Mouse (Mus musculus): ENCODE data around the gene Mb. TPM values are rescaled to one million over a fixed set of nuclear protein-coding genes. Genes with fewer than 3 reads are reported as not detected.
"Not testable (repeated sequence)": the region's sequence is repeated elsewhere in the genome, so short reads cannot be mapped to it uniquely, and the experiment has no call there.

Gene Mb
- polyA plus RNA-seq, 1 experiment from 2014 or later = 0.49 TPM

DNA sequence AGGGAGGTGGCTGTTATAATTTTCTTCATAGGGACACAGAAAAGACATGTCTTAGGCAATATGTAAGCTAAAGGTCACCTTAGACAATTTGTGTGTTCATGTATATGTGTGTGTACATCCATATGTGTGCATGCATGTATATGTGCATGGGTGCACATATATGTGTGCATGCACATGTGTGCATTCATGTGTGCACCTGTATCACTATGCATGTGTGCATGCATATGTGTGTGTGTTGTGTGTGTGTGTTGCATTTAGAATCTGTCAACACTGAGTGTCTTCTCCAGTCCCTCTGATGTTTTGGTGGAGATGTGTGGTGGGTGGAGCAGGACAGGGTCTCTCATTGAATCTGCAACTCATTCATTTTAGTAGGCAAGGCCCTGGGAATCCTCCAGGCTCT, 12.3 kb upstream of the Mb start:
- no peak for DNase-seq (ENCODE audit: low spot score)
- Histone ChIP-seq H3K4me1 (ENCODE audit: control insufficient read depth, insufficient read depth, low read length) (no peaks in the 10 kb centered on the region), H3K27ac (replicated peaks; ENCODE audit: low read depth, low read length) (no peak overlapping the region), H3K4me3 (ENCODE audit: low read depth, low read length) (no peak overlapping the region), H3K9me3 (replicated peaks; ENCODE audit: control insufficient read depth, low read length) (no peaks in the 10 kb centered on the region), H3K9ac (replicated peaks; ENCODE audit: low read length) (no peak overlapping the region), H3K36me3 (replicated peaks; ENCODE audit: control insufficient read depth, insufficient read depth, low read depth, low read length) (no peaks in the 10 kb centered on the region), H3K27me3 (ENCODE audit: control insufficient read depth, insufficient read depth, low read length) (no peaks in the 10 kb centered on the region), H3K4me2 (ENCODE audit: low read depth, low read length) (no peak overlapping the region)
- ATAC-seq (replicated peaks; ENCODE audit: insufficient number of reproducible peaks, low FRiP score, low TSS enrichment, low read depth) = no peak

- DNase-seq (ENCODE audit: low spot score) = not testable (repeated sequence)
- 91% methylated on average over 4 of the region's 4 CpGs for WGBS
Observed at GRCm38 (mm10) chr15:77059416-77059815, 8.9 kb upstream of the Mb start.

GRCm38 (mm10) chr15:77058566-77058965, 8.1 kb upstream of the Mb start:
- ATAC-seq (replicated peaks; ENCODE audit: insufficient number of reproducible peaks, low FRiP score, low TSS enrichment, low read depth) (no peak), DNase-seq (ENCODE audit: low spot score) (no peak)
- H3K27me3 ChIP-seq (ENCODE audit: control insufficient read depth, insufficient read depth, low read length) = no peaks in the 10 kb centered on the region
- H3K4me3 ChIP-seq (ENCODE audit: low read depth, low read length) = no peak overlapping the region
- H3K4me1 ChIP-seq (ENCODE audit: control insufficient read depth, insufficient read depth, low read length) = no peaks in the 10 kb centered on the region
- no peak overlapping the region for H3K27ac ChIP-seq (replicated peaks; ENCODE audit: low read depth, low read length)
- no peaks in the 10 kb centered on the region for H3K36me3 ChIP-seq (replicated peaks; ENCODE audit: control insufficient read depth, insufficient read depth, low read depth, low read length)
- H3K4me2 ChIP-seq (ENCODE audit: low read depth, low read length) = no peak overlapping the region
- no peak overlapping the region for H3K9ac ChIP-seq (replicated peaks; ENCODE audit: low read length)
- no peaks in the 10 kb centered on the region for H3K9me3 ChIP-seq (replicated peaks; ENCODE audit: control insufficient read depth, low read length)

More at GRCm38 (mm10) chr15:77059416-77059815, 8.9 kb upstream of the Mb start:
- not testable (repeated sequence) for H3K27me3 ChIP-seq (ENCODE audit: control insufficient read depth, insufficient read depth, low read length); H3K27ac ChIP-seq (replicated peaks; ENCODE audit: low read depth, low read length); H3K9ac ChIP-seq (replicated peaks; ENCODE audit: low read length); ATAC-seq (replicated peaks; ENCODE audit: insufficient number of reproducible peaks, low FRiP score, low TSS enrichment, low read depth); H3K9me3 ChIP-seq (replicated peaks; ENCODE audit: control insufficient read depth, low read length); H3K4me2 ChIP-seq (ENCODE audit: low read depth, low read length); H3K4me1 ChIP-seq (ENCODE audit: control insufficient read depth, insufficient read depth, low read length); H3K4me3 ChIP-seq (ENCODE audit: low read depth, low read length); H3K36me3 ChIP-seq (replicated peaks; ENCODE audit: control insufficient read depth, insufficient read depth, low read depth, low read length)

DNA sequence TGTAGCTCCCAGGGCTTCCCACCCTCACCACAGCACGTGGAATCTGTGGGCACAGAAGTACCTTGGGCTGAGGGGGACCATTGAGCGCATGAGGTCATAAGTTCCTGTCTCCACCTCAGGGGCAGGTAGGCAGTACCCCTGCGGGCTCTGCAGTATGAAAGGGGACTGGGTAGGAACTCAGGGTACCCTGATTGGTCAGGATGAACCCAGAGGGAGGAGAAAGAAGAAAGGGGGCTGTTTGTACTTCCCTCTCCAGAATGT, 6.3 kb upstream of the Mb start:
- 61% methylated on average over 3 of the region's 3 CpGs for WGBS
- no peak for ATAC-seq (replicated peaks; ENCODE audit: insufficient number of reproducible peaks, low FRiP score, low TSS enrichment, low read depth)
- Histone ChIP-seq H3K27me3 (ENCODE audit: control insufficient read depth, insufficient read depth, low read length) (no peaks in the 10 kb centered on the region), H3K27ac (replicated peaks; ENCODE audit: low read depth, low read length) (0 out of 2 replicates have a peak overlapping the region, but pooled peaks have one; percentile 25), H3K4me2 (ENCODE audit: low read depth, low read length) (no peak overlapping the region), H3K4me3 (ENCODE audit: low read depth, low read length) (no peak overlapping the region), H3K36me3 (replicated peaks; ENCODE audit: control insufficient read depth, insufficient read depth, low read depth, low read length) (no peaks in the 10 kb centered on the region), H3K9me3 (replicated peaks; ENCODE audit: control insufficient read depth, low read length) (no peaks in the 10 kb centered on the region), H3K9ac (replicated peaks; ENCODE audit: low read length) (no peak overlapping the region; the same call in 1 of the 2 replicates), H3K4me1 (ENCODE audit: control insufficient read depth, insufficient read depth, low read length) (no peaks in the 10 kb centered on the region)
- DNase-seq (ENCODE audit: low spot score) = no peak

DNA sequence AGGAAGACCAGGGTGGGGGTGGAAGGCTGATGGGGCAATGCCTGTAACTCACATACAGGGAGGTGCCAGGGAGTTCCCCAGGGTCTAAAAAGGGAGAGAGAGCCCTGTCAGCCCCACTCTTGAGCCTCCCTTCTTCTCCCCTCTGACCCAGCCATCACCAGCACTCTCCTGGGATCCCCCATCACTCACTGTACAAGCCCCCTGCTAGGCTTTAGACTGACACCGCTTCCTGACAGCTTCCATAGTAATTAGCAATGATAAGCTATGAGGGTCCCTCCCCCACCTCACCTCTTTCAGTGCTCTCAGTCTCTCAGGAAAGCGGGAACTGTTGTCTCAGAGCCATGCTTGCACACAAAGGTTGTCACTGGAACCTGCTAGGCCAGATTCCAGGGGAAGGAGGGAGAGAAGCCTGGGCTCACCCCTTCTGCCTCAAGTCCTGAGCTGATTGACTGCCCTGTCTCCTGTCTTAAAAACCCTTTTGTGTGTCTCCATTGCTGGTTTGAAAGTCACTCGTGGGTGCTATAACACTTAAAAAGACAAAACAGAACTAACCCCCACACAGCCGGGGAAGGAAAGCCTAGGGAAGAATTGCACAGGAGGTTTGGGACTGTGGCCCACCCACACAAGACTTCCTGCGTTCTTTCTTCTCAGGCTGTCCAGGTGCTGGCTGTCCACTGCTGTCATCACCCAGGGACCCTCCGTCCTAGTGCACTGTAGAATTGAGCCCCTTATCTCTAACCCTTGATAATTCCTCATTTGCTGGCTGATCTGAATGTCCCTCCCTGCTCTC, 5.7 kb upstream of the Mb start:
- peak; percentile 67 for DNase-seq (ENCODE audit: low spot score)
- Histone ChIP-seq H3K27ac (replicated peaks; ENCODE audit: low read depth, low read length) (0 out of 2 replicates have a peak overlapping the region, but pooled peaks have one; percentile 25), H3K27me3 (ENCODE audit: control insufficient read depth, insufficient read depth, low read length) (no peaks in the 10 kb centered on the region), H3K4me2 (ENCODE audit: low read depth, low read length) (no peak overlapping the region), H3K4me1 (ENCODE audit: control insufficient read depth, insufficient read depth, low read length) (no peaks in the 10 kb centered on the region), H3K9me3 (replicated peaks; ENCODE audit: control insufficient read depth, low read length) (no peaks in the 10 kb centered on the region), H3K36me3 (replicated peaks; ENCODE audit: control insufficient read depth, insufficient read depth, low read depth, low read length) (no peaks in the 10 kb centered on the region), H3K4me3 (ENCODE audit: low read depth, low read length) (no peak overlapping the region), H3K9ac (replicated peaks; ENCODE audit: low read length) (peak overlapping the region; percentile 7; the same call in 1 of the 2 replicates)
- peak; percentile 77 for ATAC-seq (replicated peaks; ENCODE audit: insufficient number of reproducible peaks, low FRiP score, low TSS enrichment, low read depth)
- WGBS = 40% methylated on average over 6 of the region's 6 CpGs

- H3K4me1 ChIP-seq (ENCODE audit: control insufficient read depth, insufficient read depth, low read length) = no peaks in the 10 kb centered on the region
Observed at GRCm38 (mm10) chr15:77054611-77055175, 4.2 kb upstream of the Mb start.

DNA sequence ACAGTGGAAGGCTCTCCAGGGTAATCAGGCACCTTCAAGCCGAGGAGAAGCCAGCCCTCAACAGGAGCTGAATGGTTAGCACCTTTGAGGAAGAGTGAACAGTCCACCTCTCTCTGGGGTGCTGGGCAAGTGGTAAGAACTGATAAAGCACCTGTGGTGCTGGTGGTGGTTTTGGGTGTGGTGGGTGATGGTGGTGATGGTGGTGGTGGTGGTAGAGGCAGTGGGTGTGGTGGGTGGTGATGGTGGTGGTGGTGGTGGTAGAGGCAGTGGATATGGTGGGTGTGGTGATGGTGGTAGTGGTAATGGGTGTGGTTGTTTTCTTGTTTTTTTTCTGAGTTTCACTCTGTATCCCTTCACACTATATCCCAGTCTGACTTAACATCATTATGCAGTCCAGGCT, 2.6 kb upstream of the Mb start:
- H3K9ac ChIP-seq (replicated peaks; ENCODE audit: low read length) = no peak overlapping the region
- ATAC-seq (replicated peaks; ENCODE audit: insufficient number of reproducible peaks, low FRiP score, low TSS enrichment, low read depth) (no peak), DNase-seq (ENCODE audit: low spot score) (no peak)
- H3K4me3 ChIP-seq (ENCODE audit: low read depth, low read length) = no peak overlapping the region
- H3K4me1 ChIP-seq (ENCODE audit: control insufficient read depth, insufficient read depth, low read length) = no peaks in the 10 kb centered on the region
- H3K36me3 ChIP-seq (replicated peaks; ENCODE audit: control insufficient read depth, insufficient read depth, low read depth, low read length) = no peaks in the 10 kb centered on the region
- no peaks in the 10 kb centered on the region for H3K9me3 ChIP-seq (replicated peaks; ENCODE audit: control insufficient read depth, low read length)
- WGBS = 93% methylated on average over 1 of the region's 1 CpGs
- no peak overlapping the region for H3K4me2 ChIP-seq (ENCODE audit: low read depth, low read length)
- no peak overlapping the region for H3K27ac ChIP-seq (replicated peaks; ENCODE audit: low read depth, low read length)
- H3K27me3 ChIP-seq (ENCODE audit: control insufficient read depth, insufficient read depth, low read length) = no peaks in the 10 kb centered on the region

More at GRCm38 (mm10) chr15:77054611-77055175, 4.2 kb upstream of the Mb start:
- H3K9me3 ChIP-seq (replicated peaks; ENCODE audit: control insufficient read depth, low read length) = no peaks in the 10 kb centered on the region
- H3K4me2 ChIP-seq (ENCODE audit: low read depth, low read length) = no peak overlapping the region
- ATAC-seq (replicated peaks; ENCODE audit: insufficient number of reproducible peaks, low FRiP score, low TSS enrichment, low read depth) = no peak
- no peaks in the 10 kb centered on the region for H3K36me3 ChIP-seq (replicated peaks; ENCODE audit: control insufficient read depth, insufficient read depth, low read depth, low read length)
- no peak overlapping the region for H3K4me3 ChIP-seq (ENCODE audit: low read depth, low read length)
- 66% methylated on average over 5 of the region's 5 CpGs for WGBS
- no peak overlapping the region for H3K9ac ChIP-seq (replicated peaks; ENCODE audit: low read length)
- no peak for DNase-seq (ENCODE audit: low spot score)
- H3K27ac ChIP-seq (replicated peaks; ENCODE audit: low read depth, low read length) = no peak overlapping the region
- H3K27me3 ChIP-seq (ENCODE audit: control insufficient read depth, insufficient read depth, low read length) = no peaks in the 10 kb centered on the region

- H3K4me2 ChIP-seq (ENCODE audit: low read depth, low read length) = no peak overlapping the region
- 37% methylated on average over 1 of the region's 1 CpGs for WGBS
- H3K27ac ChIP-seq (replicated peaks; ENCODE audit: low read depth, low read length) = no peak overlapping the region
- no peaks in the 10 kb centered on the region for H3K27me3 ChIP-seq (ENCODE audit: control insufficient read depth, insufficient read depth, low read length)
- no peak overlapping the region for H3K4me3 ChIP-seq (ENCODE audit: low read depth, low read length)
- H3K36me3 ChIP-seq (replicated peaks; ENCODE audit: control insufficient read depth, insufficient read depth, low read depth, low read length) = no peaks in the 10 kb centered on the region
- H3K9me3 ChIP-seq (replicated peaks; ENCODE audit: control insufficient read depth, low read length) = no peaks in the 10 kb centered on the region
- H3K9ac ChIP-seq (replicated peaks; ENCODE audit: low read length) = no peak overlapping the region
- DNase-seq (ENCODE audit: low spot score) (no peak), ATAC-seq (replicated peaks; ENCODE audit: insufficient number of reproducible peaks, low FRiP score, low TSS enrichment, low read depth) (no peak)
- H3K4me1 ChIP-seq (ENCODE audit: control insufficient read depth, insufficient read depth, low read length) = no peaks in the 10 kb centered on the region
Observed at GRCm38 (mm10) chr15:77052176-77052575, 1.7 kb upstream of the Mb start.

All from embryonic facial prominence, embryonic 11.5 days (tissue).